Mouse (Mus musculus) T-helper 2 cell (primary cell): ENCODE data around the gene Hmmr.
"Not testable (repeated sequence)": the region's sequence is repeated elsewhere in the genome, so short reads cannot be mapped to it uniquely, and the experiment has no call there.

Experiments
- in situ Hi-C: fragments of 300-600 bp; cut with MboI, MseI; formaldehyde crosslinking; loops from one replicate; pipeline ENCODE4 v1.15.1; 2025; ENCODE audit warnings: high pct_unique_total_duplicates

The Hmmr gene

DNA sequence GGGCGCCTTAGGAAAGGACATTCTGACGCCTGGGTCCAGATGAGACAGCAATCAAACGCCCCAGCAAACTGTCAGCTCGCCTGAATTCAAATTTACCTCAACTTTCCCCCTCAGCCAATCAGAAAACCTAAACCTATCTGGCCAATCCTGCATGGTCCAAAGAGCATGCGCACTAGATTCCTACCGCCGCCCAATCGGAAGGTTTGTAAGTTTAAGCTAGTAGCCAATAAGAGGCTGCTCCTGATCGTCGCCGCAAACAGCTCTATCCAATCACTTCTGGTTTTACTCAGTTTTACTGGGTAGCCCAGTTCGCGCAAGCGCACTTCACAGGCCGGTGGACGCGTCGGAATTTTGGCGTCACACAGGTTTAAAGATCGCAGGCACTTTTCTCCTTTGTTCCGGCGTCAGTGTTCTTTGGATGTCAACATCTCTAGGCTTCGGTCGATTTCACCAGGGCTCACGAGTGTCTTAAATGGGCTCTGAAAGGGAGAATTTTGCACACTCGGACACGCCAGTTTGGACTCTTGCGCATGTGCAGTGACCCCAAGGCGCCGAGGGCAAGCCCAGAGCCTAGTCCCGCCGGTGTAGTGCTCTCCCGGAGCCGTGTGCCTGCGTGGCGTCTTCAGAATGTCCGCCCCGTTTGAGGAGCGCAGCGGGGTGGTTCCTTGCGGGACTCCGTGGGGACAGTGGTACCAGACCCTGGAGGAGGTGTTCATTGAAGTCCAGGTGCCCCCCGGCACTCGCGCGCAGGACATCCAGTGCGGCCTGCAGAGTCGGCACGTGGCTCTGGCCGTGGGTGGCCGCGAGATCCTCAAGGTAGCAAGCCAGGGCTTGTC lies at the start of gene Hmmr, which contains the start of gene Nudcd2:
Gene Hmmr, minus strand, starts transcription at position 84 of the 836 bp plus-strand sequence.
Gene Nudcd2, plus strand, starts transcription at position 329 of the 836 bp plus-strand sequence.
- in situ Hi-C loops, result no loop called here

DNA sequence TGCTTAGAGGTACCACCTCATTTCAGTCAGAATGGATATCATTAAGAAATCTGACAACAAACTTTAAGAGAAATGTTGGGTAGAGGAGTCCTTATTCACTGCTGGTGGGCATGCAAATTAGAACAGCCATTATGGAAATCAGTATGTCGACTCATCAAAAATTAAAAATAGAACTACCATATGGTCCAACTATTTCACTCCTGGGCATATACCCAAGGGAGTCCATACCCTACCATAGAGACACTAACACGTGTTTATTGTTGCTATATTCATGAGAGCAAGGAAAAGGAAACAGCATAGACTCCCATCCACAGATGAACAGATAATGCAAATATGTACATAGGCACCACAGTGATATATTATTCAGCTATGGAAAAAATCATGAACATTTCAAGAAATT lies 48.6 kb upstream of the Hmmr start:
- in situ Hi-C loops, result no loop called here

DNA sequence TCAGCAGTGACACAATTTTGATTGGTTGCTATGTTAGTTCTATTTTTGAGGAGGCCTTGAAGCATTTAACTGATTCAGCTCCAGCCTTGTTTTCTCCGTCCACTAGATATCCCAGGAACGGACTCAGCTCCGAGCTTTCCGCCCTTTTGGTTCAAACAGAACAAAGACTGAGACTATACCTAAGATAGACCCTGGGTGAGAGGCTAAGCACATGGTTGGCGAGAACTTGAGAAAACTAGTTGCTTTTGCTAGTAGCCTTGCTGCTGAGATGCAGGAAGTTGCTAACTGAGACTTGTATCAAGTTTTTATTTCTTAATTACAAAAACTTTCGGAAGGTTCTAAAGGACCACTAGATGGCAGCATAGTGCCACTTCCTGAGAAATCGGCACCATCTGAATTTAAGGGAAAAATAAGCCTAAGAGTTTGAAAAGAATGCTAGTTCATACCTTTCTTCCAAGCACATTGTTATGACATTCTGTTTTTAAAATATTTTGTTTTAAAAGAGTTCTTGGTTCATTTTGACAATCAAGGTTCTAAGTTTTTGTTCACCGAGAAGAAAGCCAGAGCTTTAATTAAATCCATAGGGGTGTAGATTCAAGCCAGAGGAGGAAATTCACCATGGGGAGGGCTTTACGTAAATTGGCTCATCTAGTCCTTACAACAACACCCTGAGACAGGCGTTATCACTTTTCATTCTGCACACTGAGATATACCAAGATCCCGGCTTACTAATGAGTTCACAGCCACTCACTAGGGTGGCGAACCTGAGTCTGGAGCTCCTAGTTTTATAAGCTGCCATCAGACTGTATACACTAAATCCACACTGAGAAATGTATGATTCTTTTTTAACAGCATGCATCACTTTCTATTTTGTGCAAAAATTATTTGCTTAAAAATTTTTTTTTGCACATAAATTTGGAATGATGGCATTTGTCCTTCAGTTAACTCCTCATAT lies 42.4 kb upstream of the Hmmr start:
- in situ Hi-C loops, result no loop called here

DNA sequence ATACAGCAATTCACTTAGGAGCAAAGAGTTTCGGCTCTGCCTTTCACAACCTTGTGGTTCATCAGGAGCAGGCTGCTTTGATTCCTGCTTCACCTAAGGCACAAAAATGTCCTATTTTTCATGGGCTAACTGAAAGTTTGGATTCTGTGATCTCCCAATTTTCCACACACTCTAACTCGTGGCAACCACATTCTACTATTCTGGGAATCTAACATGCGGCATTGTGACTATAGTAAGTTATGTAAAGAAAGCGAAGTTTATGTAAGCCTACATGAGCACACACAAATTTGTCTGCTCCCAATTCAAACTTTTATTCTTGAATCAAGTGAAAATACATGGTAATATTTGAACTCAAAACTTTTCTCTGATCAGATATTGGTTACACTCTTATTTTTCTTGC lies 31.5 kb upstream of the Hmmr start:
- in situ Hi-C loops, result no loop called here

DNA sequence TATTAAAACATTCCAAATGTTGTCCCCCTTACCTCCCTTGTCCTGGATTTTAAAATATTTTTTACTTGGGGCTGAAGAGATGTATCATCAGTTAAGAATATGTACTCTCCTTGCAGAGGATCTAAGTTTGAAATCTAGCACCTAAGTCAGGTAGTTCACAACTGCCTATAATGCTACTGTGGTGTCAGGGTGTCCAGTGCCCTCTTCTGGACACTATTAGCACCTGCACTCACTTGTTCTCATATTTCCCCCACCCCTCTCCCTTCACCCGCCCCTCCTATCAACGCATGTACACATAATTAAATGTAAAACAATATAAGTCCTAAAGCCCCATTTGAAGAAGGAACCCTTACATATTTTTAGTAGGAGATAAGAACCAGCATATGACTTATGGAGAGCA lies 30.2 kb upstream of the Hmmr start:
- in situ Hi-C loops, result no loop called here

DNA sequence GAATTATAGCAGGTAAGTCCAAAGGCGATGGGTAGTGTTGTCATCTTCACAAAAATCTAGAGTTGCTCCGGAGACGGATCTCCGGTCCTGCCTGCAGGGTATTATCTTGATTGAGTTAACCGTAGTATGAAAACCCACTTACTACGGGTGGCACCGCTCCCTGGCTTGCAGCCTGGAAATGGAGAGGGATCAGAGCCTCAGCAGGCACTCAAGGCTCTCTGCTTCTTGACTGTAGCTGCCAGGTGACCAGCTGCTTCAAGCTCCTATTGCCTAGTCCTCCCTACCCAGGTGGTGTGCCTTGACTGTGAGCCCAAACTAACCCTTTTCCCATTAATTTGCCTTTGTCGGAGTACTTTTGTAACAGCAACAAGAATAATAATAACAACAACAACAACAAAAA lies 26.7 kb upstream of the Hmmr start:
- in situ Hi-C loops, result no loop called here

DNA sequence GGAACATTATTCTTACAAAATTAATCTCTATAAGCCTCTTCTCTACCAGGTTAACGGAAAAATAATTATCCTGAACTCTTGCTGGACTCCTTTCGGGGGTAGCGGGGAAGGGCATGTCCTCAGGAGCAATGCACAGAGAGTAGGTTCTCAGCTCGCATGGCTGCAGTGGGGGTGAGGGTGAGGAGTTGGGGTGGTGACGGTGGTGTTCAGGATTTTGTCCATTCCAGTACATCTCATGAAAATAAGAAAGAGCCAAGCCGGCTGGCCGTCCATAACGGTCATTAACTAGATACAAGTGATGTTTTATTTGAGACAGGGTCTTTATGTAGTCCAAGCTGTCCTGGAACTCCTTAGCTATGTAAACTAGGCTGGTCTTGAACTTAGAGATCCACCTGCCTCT lies 22.7 kb upstream of the Hmmr start:
- in situ Hi-C loops, result no loop called here

DNA sequence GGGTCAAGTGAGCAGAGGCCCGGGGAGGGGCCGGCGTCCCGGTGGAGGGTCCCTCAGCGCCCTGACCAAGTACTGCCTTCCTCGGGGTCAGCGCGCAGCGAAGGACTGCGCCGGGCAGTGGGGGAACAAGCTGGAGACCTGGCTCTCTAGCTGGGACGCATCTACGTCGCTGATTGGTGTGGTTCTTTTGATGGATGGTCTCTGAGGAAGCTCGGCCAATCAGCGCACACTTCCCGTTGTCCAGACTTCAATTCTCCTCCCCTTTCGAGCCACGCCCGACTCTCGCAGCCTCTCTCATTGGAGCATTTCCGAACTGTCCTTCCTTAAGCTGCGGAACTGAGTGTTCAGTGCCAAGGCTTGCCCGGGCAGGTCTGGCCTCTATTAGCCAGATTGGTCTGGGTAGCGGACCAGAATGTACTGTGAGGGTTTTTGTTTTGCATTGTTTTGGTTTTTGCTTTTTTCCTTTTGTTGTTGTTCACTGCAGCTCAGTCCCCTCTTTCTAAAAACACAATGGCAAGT lies 21.9 kb upstream of the Hmmr start, which contains the start of gene Ccng1:
Gene Ccng1, minus strand, starts transcription at position 203 of the 519 bp plus-strand sequence.
- in situ Hi-C loops, result no loop called here

DNA sequence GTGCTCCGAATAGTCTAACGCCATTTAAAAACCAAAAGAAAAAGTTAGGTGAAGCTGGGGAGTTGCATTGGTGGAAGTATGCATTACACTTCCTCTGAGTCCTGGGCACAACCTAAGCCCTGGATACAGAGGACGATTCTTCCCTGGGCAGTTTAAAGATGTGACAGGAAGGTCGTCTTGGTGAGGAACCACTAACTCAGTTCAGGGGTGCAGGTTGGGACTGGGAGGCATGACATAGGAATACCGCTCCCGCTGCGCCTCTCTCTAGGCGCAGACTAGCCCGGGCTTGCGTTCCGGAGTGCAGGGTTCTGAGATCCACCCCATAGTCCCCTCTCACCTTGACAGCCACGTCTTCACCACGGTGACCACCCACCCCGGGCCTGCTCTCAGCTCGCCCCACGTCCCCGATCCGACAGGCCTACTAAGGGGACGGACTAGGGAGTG lies 21.5 kb upstream of the Hmmr start:
- in situ Hi-C loops, result no loop called here

DNA sequence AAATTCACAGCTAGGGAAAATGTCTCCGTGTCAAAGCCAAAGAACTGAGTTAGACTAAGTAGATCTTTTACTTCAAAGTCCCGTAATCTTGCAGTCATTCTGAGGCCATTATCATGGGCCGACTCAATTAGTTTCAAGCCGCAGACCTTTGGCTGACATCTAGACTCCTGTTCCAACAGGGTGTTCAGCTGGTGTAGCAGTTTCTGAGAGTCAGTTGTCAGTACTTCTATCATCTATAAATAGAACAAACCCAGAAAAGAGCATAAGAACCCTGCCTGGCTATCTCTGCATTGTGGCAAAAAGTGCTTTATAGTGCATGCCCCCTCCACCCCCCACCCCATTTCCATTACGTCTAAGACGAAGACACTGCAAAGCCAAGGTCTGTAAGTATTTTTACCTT lies 20.6 kb upstream of the Hmmr start:
- in situ Hi-C loops, result no loop called here

DNA sequence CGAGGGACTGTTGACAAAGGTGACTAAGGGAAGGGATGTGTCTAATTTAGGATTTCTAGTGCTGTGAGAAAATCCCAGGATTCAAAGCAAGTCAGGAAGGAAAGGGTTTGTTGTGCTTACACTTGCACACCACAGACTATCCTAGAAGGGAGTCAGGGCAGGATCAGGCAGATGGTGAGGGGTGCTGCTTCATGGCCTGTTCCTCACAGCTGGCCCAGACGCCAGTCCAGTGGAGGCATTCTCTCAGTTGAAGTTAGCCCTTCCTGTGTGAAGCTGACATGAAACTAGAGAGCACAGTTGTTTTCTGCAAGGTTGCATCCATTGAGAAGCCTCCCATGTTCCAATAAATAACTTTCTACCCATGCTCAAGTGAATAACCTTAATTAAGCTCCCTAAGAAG lies 14.5 kb upstream of the Hmmr start:
- in situ Hi-C loops, result no loop called here

DNA sequence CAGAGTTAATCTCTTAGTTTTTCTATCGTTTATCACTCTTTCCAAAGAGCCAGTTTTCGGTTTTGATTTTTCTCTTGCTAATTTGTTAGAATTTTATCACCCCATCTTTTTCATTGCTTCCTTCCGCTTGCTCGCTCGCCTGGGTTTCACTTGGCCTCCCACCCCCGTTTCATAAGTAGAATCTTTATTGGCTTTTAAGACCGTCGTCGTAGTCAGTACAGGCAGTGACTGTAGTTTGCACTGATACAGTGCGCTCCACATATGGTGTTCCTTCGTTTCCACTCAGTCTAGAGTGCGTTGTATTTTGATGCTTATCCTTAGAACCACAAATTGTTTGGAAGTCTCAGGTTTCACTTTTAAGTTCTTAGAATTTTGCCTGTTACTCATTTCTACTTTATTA lies 13.1 kb upstream of the Hmmr start:
- in situ Hi-C loops, result no loop called here

DNA sequence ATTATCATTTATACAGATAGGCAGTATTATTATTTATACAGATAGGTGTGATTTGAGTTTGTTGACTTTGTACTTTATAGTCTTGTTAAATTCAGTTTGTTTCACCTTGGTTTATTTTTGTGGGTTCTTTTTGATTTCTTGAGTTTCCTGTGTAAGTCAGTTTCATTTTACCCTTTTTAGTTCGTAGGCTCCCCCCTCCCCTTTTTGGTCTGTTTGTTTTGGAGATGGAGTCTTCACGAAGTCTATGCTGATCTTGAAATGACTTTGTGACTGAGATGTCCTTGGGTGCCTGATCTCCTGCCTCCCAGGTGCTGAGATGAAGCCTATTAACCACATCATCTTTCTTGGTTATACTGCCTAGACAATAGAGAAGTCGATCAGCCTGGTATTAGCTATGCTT lies 11.1 kb upstream of the Hmmr start:
- in situ Hi-C loops, result loop anchor here (5.0 kb wide), 1 partner anchor 42 kb away; no protein-coding TSS in a partner anchor

DNA sequence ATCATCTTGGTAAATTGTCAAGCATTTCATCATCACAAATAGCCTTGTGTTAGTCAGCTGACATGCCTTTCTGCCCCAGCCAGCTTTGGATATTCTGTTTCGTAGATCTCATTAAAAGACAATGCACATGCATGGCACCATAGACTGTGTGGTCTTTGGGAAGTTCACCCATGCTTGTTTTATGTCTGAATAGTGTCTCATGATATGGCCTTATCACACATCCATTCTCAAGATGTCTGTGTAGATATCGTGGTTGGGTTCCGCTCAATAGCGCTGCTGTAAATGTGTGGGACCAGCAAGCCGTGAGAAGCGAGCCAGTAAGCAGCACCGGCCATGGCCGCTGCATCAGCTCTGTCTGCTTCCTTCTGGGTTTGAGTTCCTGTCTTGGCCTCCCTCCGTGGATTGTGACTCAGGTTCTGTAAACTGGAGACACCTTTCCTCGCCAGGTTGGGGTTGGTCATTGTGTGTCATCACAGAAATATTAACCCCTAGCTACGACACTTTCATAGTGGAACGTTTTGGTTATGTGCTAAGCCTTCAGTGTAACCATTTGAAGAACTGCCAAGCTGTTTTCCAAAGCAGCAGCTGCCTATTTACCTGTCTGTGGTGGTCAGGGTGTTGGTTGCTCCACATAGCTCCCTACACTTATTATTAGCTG lies 8.5 kb upstream of the Hmmr start:
- in situ Hi-C loops, result loop anchor here (5.0 kb wide), 1 partner anchor 39 kb away; no protein-coding TSS in a partner anchor

DNA sequence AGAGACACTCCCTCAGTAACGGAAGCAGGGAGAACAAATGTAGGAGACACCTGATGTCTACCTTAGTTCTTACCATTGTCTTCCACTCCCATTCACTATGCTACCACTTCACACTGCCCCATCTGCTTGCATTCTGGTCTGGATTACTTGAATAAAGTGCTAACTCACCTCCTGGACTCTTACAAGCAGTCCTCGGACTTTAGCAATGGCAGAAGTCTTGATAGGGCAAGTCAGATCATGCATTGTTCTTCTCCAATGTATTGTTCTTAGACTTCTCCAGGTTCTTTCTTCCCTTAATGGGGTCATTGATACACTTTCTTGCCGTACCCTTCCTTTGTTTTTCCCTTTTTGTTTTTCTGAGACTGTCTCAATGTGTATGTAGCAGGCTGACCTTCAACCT lies 4.1 kb upstream of the Hmmr start:
- in situ Hi-C loops, result no loop called here

DNA sequence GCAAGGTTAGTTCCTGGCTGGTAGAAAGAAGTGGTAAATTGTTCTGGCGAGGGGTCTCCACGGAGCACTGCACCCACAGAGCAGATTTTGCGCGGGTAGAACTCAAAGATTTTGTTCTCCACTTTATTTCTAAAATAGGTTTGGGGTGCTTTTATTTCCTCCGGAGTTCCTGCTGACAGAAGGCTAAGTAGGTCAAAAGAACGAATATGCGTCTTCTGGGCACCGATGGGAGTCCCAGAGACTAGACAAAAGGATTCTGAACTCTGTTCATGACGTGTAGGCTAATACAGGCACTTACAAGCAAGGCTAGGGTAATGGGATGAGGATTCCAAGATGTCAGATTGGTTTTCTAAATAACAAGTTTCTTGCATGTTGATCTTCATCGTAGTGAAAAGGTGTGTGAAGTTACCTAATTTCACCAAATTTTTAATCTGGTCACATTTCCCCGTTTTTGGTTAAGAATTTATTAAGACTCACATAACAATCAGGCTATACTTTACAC lies 1.1 kb upstream of the Hmmr start:
- in situ Hi-C loops, result no loop called here

DNA sequence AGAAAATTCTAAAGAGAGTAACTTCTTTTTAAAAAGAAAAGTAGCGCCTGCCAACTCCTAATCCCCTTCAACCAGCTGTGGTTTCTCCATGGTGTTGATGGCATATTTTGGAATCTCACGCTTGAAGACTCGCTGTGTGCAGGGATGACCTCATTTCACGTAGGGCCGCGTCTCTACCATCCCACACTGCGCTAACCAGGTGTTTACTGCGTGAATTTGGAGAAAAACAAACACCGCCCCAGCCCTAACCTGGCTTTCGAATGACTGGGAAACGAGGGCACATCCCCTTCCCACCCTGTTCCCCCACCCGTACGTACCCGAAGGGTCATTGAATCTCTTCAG lies 254 bp downstream of the Hmmr start:
- in situ Hi-C loops, result no loop called here

DNA sequence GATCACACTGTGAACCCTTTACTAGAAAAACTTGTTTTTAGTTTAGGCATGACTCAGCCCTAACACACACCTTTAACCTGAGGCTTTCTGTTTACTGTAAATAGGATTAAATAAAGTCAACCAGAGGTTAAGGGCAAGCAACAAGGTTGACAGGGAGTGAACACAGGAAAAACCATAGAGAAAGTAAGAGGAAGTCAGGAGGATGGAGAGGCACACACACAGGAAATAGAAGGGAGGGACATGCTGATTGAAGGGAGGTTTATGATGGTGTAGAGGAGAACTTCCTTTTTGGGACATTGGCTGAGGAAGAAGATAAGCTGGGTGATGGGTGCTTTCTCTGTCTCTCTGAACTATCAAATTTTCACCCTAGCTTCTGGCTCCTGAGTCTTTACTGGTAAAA lies 14.9 kb downstream of the Hmmr start:
- in situ Hi-C loops, result no loop called here

DNA sequence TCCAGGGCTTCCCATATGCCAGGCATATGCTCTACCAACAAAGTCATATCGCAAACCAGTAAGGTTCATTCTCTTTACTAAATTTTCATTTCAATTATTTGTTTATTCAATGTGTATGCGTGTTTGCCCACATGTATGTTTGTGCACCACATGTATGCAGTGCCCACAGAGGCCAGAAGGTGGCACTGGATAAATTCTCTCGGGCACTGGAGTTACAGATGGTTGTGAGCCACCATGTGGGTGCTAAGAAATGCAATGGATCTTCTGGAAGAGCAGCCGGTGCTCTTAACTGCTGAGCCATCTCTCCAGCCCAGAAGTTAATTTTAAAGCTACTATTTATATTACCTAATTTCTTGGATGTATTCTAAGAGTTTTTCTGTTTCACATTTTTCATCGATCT lies 17.7 kb downstream of the Hmmr start:
- in situ Hi-C loops, result no loop called here

DNA sequence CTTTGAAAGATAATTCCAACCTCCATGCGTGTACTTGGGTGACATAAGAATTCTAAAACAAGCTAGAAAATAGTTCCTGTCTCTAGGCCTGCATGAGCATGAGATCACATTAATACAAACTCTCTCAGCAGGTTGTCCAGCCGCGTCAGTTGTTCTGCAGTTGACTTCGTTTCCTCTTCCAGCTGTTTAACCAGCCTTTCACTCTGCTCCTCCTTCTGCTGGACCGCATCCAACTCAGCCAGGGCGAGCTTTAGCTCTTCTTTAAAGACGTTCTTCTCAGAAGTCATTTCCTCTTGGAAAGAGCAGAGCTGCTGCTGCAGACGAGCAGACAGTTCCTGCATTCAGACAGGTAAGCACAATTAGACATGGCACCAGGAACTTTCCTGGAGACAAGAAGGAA lies 19.4 kb downstream of the Hmmr start:
- in situ Hi-C loops, result no loop called here

DNA sequence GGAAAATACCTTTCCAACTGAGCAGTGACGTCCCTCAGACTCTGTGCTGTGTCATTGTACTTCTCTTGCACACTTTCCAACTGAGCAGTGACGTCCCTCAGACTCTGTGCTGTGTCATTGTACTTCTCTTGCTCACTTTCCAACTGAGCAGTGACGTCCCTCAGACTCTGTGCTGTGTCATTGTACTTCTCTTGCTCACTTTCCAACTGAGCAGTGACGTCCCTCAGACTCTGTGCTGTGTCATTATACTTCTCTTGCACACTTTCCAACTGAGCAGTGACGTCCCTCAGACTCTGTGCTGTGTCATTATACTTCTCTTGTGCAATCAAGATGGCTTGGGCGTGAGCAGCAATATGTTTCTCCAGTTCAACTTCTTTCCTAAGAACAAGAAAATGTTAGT lies 23.3 kb downstream of the Hmmr start:
- in situ Hi-C loops, result not testable (repeated sequence)

DNA sequence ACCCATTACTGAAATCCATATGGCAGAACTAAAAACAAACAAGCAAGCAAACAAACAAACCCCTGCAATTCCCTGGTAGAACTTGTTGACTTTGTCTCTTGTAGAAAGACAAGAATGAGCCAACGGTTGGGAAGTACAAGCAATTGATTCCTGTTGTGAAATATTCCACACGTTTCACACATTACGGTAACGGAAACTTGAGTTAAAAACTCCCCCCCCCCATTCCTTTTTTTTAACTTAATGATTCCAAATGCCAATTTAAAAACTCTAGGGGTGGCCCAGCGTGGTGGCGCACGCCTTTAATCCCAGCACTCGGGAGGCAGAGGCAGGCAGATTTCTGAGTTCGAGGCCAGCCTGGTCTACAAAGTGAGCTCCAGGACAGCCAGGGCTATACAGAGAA lies 38.1 kb downstream of the Hmmr start, which contains the start of gene Mat2b:
Gene Mat2b, minus strand, starts transcription at position 101 of the 400 bp plus-strand sequence.
- in situ Hi-C loops, result no loop called here
